Mouse (Mus musculus): ENCODE results near the gene Aak1.
"Not testable (repeated sequence)": the region's sequence is repeated elsewhere in the genome, so short reads cannot be mapped to it uniquely, and the experiment has no call there.

DNA sequence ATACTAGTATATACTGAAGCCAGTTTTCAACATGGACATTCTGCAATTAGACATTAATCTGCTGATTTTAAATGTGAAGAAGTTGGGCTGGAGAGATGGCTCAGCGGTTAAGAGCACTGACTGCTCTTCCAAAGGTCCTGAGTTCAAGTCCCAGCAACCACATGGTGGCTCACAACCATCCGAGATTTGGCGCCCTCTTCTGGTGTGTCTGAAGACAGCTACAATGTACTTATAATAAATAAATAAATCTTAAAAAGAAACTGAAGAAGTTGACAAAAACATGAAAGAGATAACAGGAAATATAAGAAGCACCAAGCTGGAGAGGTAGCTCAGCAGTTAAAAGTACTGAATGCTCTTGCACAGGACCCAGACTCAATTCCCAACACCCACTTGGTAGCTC, 29.3 kb downstream of the Aak1 start:
- not testable (repeated sequence) for TF ChIP-seq CTCF (IDR thresholded peaks at IDR 0.05; ENCODE audit: borderline replicate concordance, control insufficient read depth, extremely low read depth, insufficient read depth, low read length, poor library complexity); POLR2A (IDR thresholded peaks at IDR 0.05; ENCODE audit: control insufficient read depth, extremely low read depth, insufficient read depth, low read length, poor library complexity)

Measured in thymus, adult 2 months (tissue).